Mouse (Mus musculus): ENCODE measurements around the gene Chrna9.

DNA sequence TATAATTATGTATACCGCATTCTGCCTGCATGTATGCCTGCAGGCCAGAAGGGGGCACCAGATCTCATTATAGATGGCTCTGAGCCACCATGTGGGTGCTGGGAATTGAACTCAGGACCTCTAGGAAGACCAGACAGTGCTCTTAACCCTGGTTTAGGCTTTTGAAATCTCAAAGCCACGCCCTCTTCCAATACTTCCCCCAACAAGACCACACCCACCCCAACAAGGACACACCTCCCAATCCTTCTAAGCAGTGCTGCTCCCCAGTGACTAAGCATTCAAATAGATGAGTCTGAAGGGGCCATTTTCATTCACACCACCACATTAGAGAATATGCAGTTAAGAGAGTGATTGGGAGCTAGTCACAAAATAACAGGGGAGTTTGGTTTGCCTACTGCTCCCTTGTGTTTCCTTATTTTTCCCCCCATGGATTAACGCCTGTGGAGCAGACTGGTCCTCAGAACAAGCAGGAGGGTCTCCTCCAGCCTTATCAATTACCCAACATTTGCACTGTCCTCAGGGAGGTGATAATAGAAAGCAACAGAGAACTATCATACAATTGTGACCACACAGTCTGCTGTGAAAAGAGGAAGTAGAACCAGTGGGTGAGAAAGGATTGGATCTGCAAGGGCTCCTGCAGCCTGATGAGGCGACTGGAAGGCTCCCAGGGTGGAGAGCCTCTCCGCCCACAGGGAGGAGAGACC is 25.3 kb downstream of the Chrna9 start:
- TF ChIP-seq CTCF (IDR thresholded peaks at IDR 0.05; ENCODE audit: low read depth) (no peak), EP300 (IDR thresholded peaks at IDR 0.05; ENCODE audit: low read depth) (no peak)

Data from liver, postnatal 0 days (tissue).